Mouse (Mus musculus): ENCODE measurements at regions not wholly inside any gene's neighbourhood (a gene's known extent, or its start where the extent isn't known, plus 50 kb on each side); places are given as distances from the start of the nearest gene placed in this dataset.
A peak's percentile ranks its signal among the peaks of the same experiment; 100 is the strongest.
"Not testable (repeated sequence)": the region's sequence is repeated elsewhere in the genome, so short reads cannot be mapped to it uniquely, and the experiment has no call there.

GRCm38 (mm10) chr14:87215099-87215498 is 74.1 kb upstream of the Diaph3 start:
- DNase-seq = peak; percentile 28

- DNase-seq = no peak
These were observed 76.0 kb upstream of the Diaph3 start for GRCm38 (mm10) chr14:87217042-87217441.

DNA sequence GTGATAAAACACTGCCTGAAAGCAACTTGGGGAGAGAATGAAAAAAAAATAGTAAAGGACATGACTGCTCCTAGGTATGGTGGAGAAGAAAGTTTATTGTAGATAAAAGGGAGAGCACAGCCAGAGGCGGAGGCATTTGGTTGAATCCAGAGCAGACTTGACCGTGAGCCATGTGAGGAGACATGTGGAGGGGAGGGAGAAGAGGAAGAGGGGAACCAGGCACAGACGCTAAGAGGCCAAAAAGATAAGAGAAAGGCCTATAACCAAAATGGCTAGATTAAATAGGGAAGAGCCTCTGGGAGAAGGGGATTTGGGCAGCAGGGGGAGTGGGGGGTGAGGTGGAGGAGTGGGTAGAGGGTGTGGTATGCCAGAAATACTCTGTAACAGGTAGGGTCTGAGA is 78.9 kb upstream of the Diaph3 start:
- no peak for DNase-seq

- no peak for DNase-seq
These were observed 83.8 kb upstream of the Diaph3 start for GRCm38 (mm10) chr14:87224870-87225269.

DNA sequence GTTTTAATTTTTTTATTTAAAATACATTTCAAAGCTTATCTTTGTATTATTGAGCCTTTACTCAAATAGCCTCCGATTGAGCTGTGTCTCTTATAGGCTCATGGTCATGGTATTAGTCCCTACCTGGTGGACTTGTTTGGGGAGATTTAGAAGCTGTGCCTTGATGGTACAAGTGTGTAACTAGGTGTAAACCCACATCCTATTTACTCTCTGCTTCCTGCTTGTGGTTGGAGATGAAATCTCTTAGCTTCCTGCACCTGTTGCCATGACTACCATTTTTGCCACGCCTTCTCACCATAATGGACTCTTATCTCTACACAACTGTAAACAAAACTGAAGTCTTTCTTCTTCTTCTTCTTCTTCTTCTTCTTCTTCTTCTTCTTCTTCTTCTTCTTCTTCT is 108.2 kb upstream of the Diaph3 start:
- DNase-seq = no peak

GRCm38 (mm10) chr14:87255484-87256208 is 114.6 kb upstream of the Diaph3 start:
- DNase-seq = no peak

DNA sequence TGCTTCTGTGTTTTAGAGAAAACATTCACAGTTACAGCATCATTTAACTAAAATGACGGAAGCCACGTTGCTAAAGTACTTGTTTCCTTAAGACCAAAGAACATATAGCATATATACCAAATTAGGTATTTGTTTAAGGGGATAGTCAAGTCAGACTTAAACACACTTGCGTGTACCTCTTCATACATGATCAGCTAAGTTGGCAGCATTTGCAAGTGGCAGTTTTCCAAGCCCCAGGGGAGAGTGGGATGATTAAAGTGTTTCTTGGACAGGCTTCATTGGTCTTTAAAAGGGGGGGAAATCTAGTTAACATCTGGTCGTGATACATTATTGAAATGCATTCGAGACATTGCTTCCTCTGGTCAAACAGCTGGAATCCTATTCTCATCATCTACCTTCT is 120.7 kb upstream of the Diaph3 start:
- no peak for DNase-seq

- DNase-seq = no peak
These were observed 123.8 kb upstream of the Diaph3 start for GRCm38 (mm10) chr14:87264826-87265225.

DNA sequence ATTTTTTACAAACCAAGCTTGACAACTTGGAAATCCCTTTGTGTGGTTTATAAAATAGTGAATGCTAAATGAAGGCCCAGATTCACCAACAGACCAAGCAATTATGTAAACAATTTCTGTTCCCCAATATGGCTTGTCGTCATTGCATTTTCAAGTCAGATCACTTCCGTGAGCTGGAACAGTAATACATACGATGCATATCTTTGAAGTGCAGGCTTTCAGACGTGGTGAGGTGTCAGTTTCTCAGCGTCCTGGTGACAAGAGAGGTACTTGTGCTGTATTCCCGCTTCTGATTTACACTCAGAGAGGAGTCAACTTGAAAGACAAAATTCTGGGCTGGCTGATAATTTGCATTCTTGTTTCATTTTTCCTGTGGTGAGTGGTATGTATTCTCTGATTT is 125.3 kb upstream of the Diaph3 start:
- no peak for DNase-seq

GRCm38 (mm10) chr14:87289266-87289665 is 127.2 kb upstream of the Tdrd3 start:
- DNase-seq = not testable (repeated sequence)

- no peak for DNase-seq
These were observed 126.7 kb upstream of the Tdrd3 start for GRCm38 (mm10) chr14:87289708-87290243.

- DNase-seq = no peak
These were observed 121.2 kb upstream of the Tdrd3 start for GRCm38 (mm10) chr14:87295206-87295605.

DNA sequence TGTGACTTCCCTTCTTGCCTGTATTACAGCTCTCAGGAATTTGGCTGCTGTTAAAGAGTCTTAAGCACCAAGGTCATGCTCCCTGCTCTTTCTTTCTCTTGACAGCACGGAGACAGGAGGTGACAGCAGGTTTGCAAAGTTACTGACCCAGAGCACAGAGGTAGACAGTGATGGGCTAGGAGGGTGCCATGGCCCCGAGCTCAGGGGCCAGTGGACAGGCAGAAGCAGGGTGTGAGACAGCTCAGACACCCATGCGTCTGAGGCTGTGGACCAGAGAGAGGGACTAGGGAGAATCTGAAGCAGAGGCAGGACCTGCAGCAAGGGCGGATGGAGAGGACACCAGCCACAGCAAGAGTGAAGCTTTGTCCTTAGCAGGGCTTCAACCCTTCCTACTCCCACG is 119.3 kb upstream of the Tdrd3 start:
- no peak for DNase-seq

DNA sequence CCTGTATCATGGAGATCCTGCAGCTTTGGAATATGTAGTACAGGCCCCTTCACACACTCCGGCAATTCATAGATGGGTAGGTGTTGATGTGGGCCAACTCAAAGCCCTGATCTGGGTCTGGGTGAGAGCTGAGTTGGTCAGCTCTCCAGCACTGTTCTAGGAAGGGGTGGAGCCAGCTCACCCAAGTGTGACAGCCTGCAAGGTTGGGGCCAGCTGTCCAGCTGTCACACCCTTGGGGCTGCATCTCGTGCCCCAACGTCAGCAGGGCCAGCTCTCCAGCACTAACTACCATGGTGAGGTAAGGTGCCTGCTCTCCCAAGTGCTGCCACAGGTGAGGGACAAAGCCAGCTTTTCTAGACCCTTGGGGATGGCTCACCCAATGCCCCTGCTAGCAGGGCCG is 115.6 kb upstream of the Tdrd3 start:
- no peak for DNase-seq

GRCm38 (mm10) chr14:87301564-87301963 is 114.9 kb upstream of the Tdrd3 start:
- no peak for DNase-seq

DNA sequence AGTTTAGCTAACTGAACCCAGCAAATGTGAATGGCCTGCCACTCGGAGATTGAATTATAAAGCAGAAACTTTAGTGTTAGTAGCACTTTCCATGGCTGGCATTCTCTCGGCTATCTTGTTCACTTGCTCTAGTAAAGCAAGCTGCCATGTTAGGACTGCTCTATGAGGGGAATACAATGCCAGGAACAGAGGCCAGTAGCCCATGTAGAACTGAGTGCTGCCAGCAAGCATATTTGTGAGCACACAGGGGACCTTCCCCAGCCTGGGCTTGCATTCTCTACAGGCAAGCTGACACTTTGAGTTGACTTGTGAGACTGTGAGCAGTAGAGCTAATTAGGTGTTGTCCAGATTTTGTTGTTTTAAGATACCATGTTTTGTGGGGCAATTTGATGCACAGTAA is 111.0 kb upstream of the Tdrd3 start:
- no peak for DNase-seq

- no peak for DNase-seq
These were observed 110.4 kb upstream of the Tdrd3 start for GRCm38 (mm10) chr14:87306011-87306410.

DNA sequence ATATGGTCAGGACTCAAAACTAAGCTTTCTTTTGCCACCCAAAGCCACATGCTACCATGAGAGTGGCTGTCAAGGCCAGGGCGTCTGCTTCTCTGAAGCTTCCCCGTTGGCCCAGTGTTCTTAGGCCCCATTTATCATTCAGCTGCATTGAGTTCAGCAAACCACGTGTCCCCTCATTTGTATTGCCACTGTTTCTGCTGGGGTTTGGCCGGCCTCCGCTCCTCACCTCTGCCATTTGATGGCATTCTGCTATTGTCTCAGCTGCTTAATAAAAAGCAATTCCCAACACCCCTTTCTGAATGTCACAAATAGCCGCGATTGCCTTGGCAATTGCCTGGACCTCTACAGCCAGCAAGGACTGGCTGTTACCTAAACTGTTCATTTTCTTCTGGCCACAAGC is 108.4 kb upstream of the Tdrd3 start:
- DNase-seq = no peak

DNA sequence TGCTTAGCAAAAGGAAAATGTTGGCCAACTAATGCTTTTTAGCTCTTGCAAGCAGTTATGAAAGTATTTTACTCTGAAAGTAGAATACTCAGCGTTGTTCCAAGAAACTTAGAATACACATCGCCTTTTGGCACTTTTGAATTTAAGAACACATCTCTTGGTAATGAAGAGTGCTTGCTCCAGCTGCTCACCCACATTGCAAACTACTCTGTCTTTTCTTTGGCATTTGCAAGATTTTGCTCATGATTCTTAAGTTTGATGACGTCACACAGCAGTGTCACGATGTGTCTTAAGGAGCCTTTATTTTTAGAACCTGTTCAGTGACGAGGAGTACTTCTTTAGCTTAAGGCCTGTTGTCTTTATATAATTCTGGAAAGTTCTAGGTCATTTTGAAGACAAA is 104.1 kb upstream of the Tdrd3 start:
- DNase-seq = no peak

DNA sequence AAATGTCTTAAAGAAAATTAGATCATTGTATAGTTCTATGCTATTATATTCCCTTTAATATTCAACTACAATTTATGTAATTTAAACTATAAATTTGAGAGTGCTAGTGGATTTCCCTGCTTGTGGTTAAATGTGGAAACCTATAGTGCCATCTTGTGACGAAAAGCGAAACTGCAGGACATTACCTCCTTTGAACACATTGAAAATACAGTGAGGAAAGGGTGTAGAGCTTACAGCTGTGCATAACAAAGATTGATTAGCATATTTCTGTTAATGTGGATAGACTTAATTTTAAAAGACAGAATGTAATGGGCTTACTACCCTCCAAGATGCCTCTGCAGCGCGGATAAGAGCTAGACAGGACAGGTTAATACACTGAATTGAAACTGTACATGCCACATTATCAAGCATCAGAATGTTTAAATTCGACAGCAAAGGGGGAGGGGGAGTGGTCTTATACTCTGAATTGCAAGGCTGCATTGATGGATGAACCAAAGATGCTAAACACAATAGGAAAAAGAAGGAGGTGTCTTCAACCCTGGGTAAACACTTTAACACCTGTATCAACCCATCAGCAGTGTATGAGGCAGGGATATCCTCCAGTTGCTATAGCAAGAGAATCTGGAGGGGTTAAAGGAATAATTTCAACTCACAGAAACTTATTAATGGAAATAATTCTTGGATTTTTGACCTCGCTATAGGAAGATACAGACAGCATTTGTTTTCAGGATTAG is 101.3 kb upstream of the Tdrd3 start:
- peak; percentile 57 to 58 for DNase-seq

DNA sequence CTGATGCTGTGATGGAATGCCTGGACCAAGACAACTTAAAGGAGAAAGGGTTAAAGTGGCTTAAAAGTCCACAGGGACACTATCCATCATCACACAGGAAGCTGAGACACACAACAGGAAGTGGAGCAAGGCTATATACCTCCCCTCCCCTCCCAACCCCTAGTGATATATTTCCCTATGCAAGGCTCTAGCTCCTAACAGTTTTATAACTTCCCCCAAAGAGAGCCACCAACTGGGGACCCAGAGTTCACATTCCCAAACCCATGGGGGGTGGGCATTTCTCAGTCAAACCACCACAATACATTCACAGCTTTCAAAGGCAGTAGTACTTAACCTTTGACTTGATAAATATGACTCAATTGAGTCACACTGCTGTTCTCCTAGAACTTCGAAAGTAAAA is 88.6 kb upstream of the Tdrd3 start:
- DNase-seq = no peak

- DNase-seq = no peak
These were observed 78.4 kb upstream of the Tdrd3 start for GRCm38 (mm10) chr14:87337950-87338526.

DNA sequence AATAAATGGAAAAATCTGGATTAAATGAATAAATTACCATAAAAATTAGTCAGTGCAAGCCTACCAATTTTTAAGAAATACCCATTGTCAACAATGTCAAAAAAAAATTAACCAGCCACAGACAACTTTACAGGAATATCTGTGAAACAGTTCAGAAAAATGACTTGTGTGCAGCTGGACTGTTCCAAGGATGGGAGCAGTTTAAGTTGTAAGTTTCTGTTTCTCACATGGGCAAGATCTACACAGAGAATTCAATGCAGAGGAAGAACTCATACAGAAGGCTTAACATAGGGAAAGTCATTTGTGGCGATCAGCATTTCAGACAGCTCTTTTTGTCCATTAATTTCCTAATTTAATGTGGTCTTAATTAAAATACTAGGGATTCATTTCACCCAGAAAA is 71.9 kb upstream of the Tdrd3 start:
- no peak for DNase-seq

DNA sequence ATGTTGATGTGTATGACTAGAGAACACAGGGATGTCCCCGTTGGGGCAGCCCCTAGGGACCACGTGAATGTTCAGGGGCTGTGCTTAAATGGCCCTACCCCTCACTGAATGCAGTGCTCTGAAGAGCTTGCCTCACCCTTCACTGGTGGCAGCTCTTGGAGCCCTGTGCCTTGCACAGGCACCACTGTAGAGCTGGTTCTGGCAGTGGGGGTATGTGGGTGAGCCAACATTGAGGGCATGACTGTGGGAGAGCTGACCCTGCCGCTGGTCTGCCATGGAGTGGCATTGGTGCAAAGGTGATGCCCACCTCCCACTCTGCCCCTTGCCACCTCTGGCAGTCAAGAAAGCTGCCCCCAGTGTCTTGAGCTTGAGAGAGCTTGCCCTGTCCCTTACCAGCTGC is 69.6 kb upstream of the Tdrd3 start:
- no peak for DNase-seq
